ENCODE assay signal across 1 mouse cellular context in the genomic region with DNA sequence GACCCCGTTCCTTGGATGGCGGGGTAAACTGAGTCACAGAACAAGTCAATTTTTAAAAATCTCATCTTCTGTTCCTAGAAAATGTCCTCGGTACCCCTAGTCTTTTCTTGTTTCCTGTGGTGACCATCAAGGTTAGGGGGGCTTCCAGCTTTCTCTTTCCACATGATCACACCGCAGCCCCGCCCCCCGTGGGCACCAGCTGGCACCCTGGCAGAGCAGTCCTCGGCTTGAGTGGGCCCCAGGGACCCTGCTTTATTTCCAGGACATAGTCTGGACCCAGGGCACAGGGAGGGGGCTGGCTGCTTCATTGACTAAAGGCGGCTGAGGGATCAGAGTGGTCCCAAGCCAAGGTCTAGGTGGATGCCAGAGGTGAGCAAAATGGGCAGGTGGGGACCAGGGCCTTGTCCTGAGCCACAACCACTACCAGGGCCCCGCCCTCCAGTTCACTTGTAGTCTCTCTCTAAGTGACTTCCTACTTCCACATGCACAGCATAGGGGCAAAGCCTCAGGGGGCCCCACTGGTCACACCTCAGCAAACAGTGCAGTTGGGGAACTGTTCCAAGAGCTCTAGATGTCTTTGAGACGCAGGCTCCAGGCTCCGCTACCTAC.
A peak's percentile ranks its signal among the peaks of the same experiment; 100 is the strongest.
TF ChIP-seq lines count a peak whose summit lies in the region.

No protein-coding gene starts in this region.

TF ChIP-seq in CH12.LX, 34 proteins besides CTCF, POLR2A, EP300 and RAD21:
- TF ChIP-seq MXI1 (IDR thresholded peaks at IDR 0.05; ENCODE audit: low read depth, low read length) (no peak), ELF1 (IDR thresholded peaks at IDR 0.05; ENCODE audit: low read depth, low read length) (peak; percentile 51)
